Mouse (Mus musculus): ENCODE results near the gene Hipk3. TPM values are rescaled to one million over a fixed set of nuclear protein-coding genes. Genes with fewer than 3 reads are reported as not detected.
A peak's percentile ranks its signal among the peaks of the same experiment; 100 is the strongest.

Hipk3 gene
- polyA plus RNA-seq, 1 experiment from 2014 or later: 13.8 TPM

- no peak overlapping the region for H3K9ac ChIP-seq (ENCODE audit: low read depth, low read length)
- H3K27me3 ChIP-seq (ENCODE audit: insufficient read depth, low read length): peaks cover 37% of the 10 kb centered on the region
- DNase-seq (ENCODE audit: low spot score) (no peak), ATAC-seq (replicated peaks; ENCODE audit: low FRiP score, low read depth) (no peak)
- TF ChIP-seq CTCF (IDR thresholded peaks at IDR 0.05; ENCODE audit: low read depth): no peak
- H3K9me3 ChIP-seq (replicated peaks; ENCODE audit: low read length): no peaks in the 10 kb centered on the region
- no peaks in the 10 kb centered on the region for H3K36me3 ChIP-seq (ENCODE audit: insufficient read depth, low read length)
- no peak overlapping the region for H3K4me2 ChIP-seq (ENCODE audit: low read length)
- no peak overlapping the region for H3K4me3 ChIP-seq (replicated peaks; ENCODE audit: low read depth, low read length)
- peaks cover 7% of the 10 kb centered on the region for H3K4me1 ChIP-seq (replicated peaks; ENCODE audit: insufficient read depth, low read length)
- 32% methylated on average over 4 of the region's 4 CpGs for WGBS
- no peak overlapping the region for H3K27ac ChIP-seq
Measured at GRCm38 (mm10) chr2:104412496-104412895, 81.8 kb downstream of the Hipk3 start.

GRCm38 (mm10) chr2:104411806-104412205 is 82.4 kb downstream of the Hipk3 start:
- no peak for DNase-seq (ENCODE audit: low spot score)
- peaks cover 37% of the 10 kb centered on the region for H3K27me3 ChIP-seq (ENCODE audit: insufficient read depth, low read length)
- TF ChIP-seq CTCF (IDR thresholded peaks at IDR 0.05; ENCODE audit: low read depth): no peak
- 89% methylated on average over 7 of the region's 7 CpGs for WGBS
- H3K4me1 ChIP-seq (replicated peaks; ENCODE audit: insufficient read depth, low read length): peaks cover 7% of the 10 kb centered on the region
- no peaks in the 10 kb centered on the region for H3K36me3 ChIP-seq (ENCODE audit: insufficient read depth, low read length)
- H3K9me3 ChIP-seq (replicated peaks; ENCODE audit: low read length): no peaks in the 10 kb centered on the region
- H3K4me3 ChIP-seq (replicated peaks; ENCODE audit: low read depth, low read length): no peak overlapping the region
- no peak for ATAC-seq (replicated peaks; ENCODE audit: low FRiP score, low read depth)
- no peak overlapping the region for H3K9ac ChIP-seq (ENCODE audit: low read depth, low read length)
- H3K4me2 ChIP-seq (ENCODE audit: low read length): no peak overlapping the region
- H3K27ac ChIP-seq: no peak overlapping the region

GRCm38 (mm10) chr2:104410963-104411545 is 83.2 kb downstream of the Hipk3 start, which contains the start of gene D430041D05Rik:
Gene D430041D05Rik, minus strand, starts transcription at chr2:104411013.
- ATAC-seq (replicated peaks; ENCODE audit: low FRiP score, low read depth): no peak
- TF ChIP-seq CTCF (IDR thresholded peaks at IDR 0.05; ENCODE audit: low read depth): no peak
- Histone ChIP-seq H3K4me2 (ENCODE audit: low read length) (peak within 1 kb of the TSS; percentile 100), H3K27ac (no peak within 1 kb of the TSS), H3K4me1 (replicated peaks; ENCODE audit: insufficient read depth, low read length) (peaks cover 7% of the 10 kb centered on the region), H3K4me3 (replicated peaks; ENCODE audit: low read depth, low read length) (peak within 1 kb of the TSS; percentile 58), H3K9ac (ENCODE audit: low read depth, low read length) (peak within 1 kb of the TSS; percentile 50), H3K27me3 (ENCODE audit: insufficient read depth, low read length) (peaks cover 37% of the 10 kb centered on the region), H3K36me3 (ENCODE audit: insufficient read depth, low read length) (no peaks in the 10 kb centered on the region), H3K9me3 (replicated peaks; ENCODE audit: low read length) (no peaks in the 10 kb centered on the region)
- DNase-seq (ENCODE audit: low spot score): no peak
- WGBS: 53% methylated on average over 4 of the region's 4 CpGs

- DNase-seq (ENCODE audit: low spot score): peak; percentile 41
- Histone ChIP-seq H3K36me3 (ENCODE audit: insufficient read depth, low read length) (no peaks in the 10 kb centered on the region), H3K4me2 (ENCODE audit: low read length) (peak overlapping the region; percentile 100), H3K4me3 (replicated peaks; ENCODE audit: low read depth, low read length) (peak overlapping the region; percentile 58), H3K4me1 (replicated peaks; ENCODE audit: insufficient read depth, low read length) (peaks cover 7% of the 10 kb centered on the region), H3K27ac (no peak overlapping the region), H3K27me3 (ENCODE audit: insufficient read depth, low read length) (peaks cover 37% of the 10 kb centered on the region), H3K9ac (ENCODE audit: low read depth, low read length) (peak overlapping the region; percentile 50), H3K9me3 (replicated peaks; ENCODE audit: low read length) (no peaks in the 10 kb centered on the region)
- WGBS: under 1% methylated on average over 99 of the region's 111 CpGs
- no peak for TF ChIP-seq CTCF (IDR thresholded peaks at IDR 0.05; ENCODE audit: low read depth)
- ATAC-seq (replicated peaks; ENCODE audit: low FRiP score, low read depth): peak; percentile 69
Measured at GRCm38 (mm10) chr2:104409851-104410821, 84.1 kb downstream of the Hipk3 start.

GRCm38 (mm10) chr2:104408351-104408750 is 85.9 kb downstream of the Hipk3 start:
- WGBS: 62% methylated on average over 7 of the region's 7 CpGs
- ATAC-seq (replicated peaks; ENCODE audit: low FRiP score, low read depth) (no peak), DNase-seq (ENCODE audit: low spot score) (no peak)
- Histone ChIP-seq H3K4me2 (ENCODE audit: low read length) (no peak overlapping the region), H3K9ac (ENCODE audit: low read depth, low read length) (no peak overlapping the region), H3K36me3 (ENCODE audit: insufficient read depth, low read length) (no peaks in the 10 kb centered on the region), H3K27ac (no peak overlapping the region), H3K4me3 (replicated peaks; ENCODE audit: low read depth, low read length) (no peak overlapping the region), H3K4me1 (replicated peaks; ENCODE audit: insufficient read depth, low read length) (peaks cover 7% of the 10 kb centered on the region), H3K9me3 (replicated peaks; ENCODE audit: low read length) (no peaks in the 10 kb centered on the region), H3K27me3 (ENCODE audit: insufficient read depth, low read length) (peaks cover 37% of the 10 kb centered on the region)
- TF ChIP-seq CTCF (IDR thresholded peaks at IDR 0.05; ENCODE audit: low read depth): no peak

GRCm38 (mm10) chr2:104407913-104408312 is 86.3 kb downstream of the Hipk3 start:
- ATAC-seq (replicated peaks; ENCODE audit: low FRiP score, low read depth): no peak
- 65% methylated on average over 4 of the region's 4 CpGs for WGBS
- Histone ChIP-seq H3K27ac (no peak overlapping the region), H3K4me1 (replicated peaks; ENCODE audit: insufficient read depth, low read length) (peaks cover 7% of the 10 kb centered on the region), H3K4me3 (replicated peaks; ENCODE audit: low read depth, low read length) (no peak overlapping the region), H3K27me3 (ENCODE audit: insufficient read depth, low read length) (peaks cover 37% of the 10 kb centered on the region), H3K36me3 (ENCODE audit: insufficient read depth, low read length) (no peaks in the 10 kb centered on the region), H3K9me3 (replicated peaks; ENCODE audit: low read length) (no peaks in the 10 kb centered on the region), H3K4me2 (ENCODE audit: low read length) (no peak overlapping the region), H3K9ac (ENCODE audit: low read depth, low read length) (no peak overlapping the region)
- TF ChIP-seq CTCF (IDR thresholded peaks at IDR 0.05; ENCODE audit: low read depth): no peak
- DNase-seq (ENCODE audit: low spot score): no peak
